Mouse (Mus musculus) MEL (cell line): ENCODE results near the gene Slain2.

ENCODE experiments used
- BHLHE40 ChIP-seq: IDR thresholded peaks from 2 replicates; pipeline ENCODE4 v1.6.1; 2012; ENCODE audit warnings: low read depth, mild to moderate bottlenecking, inconsistent platforms, low read length, improper control_type of control experiment, borderline replicate concordance
- CHD2 ChIP-seq: IDR thresholded peaks from 2 replicates; pipeline ENCODE4 v1.6.1; 2011; ENCODE audit warnings: low read length, improper control_type of control experiment
- CTCF ChIP-seq, 3 experiments: IDR thresholded peaks in 2 of 3; conservative IDR thresholded peaks in 1 of 3; 2 replicates each; pipeline ENCODE4 v1.5.1; 2011 to 2012; ENCODE audit warnings: low read length in 3 of 3, low read depth in 2 of 3, mild to moderate bottlenecking in 2 of 3, improper control_type of control experiment in 1 of 3, inconsistent platforms in 1 of 3, mixed read lengths in 1 of 3, moderate library complexity in 1 of 3; ENCODE audit not compliant: control insufficient read depth in 1 of 3, insufficient read depth in 1 of 3, poor library complexity in 1 of 3, severe bottlenecking in 1 of 3
- TAL1 ChIP-seq: IDR thresholded peaks from 2 replicates; pipeline ENCODE4 v1.6.1; 2012; ENCODE audit warnings: mild to moderate bottlenecking, inconsistent platforms, low read length, moderate library complexity, mixed read lengths

GRCm38 (mm10) chr5:72869779-72870608 is 44.1 kb upstream of the Slain2 start:
- no peak for TF ChIP-seq TAL1
- TF ChIP-seq BHLHE40 = no peak
- TF ChIP-seq CHD2 = no peak
- TF ChIP-seq CTCF (IDR thresholded peaks at IDR 0.05 in 2 of 3, conservative IDR thresholded peaks at IDR 0.05 in 1 of 3; ENCODE audit: control insufficient read depth in 1 of 3, insufficient read depth in 1 of 3, low read depth in 2 of 3, low read length in 3 of 3, poor library complexity in 1 of 3, severe bottlenecking in 1 of 3) = no peak
